Mouse (Mus musculus) myocyte (in vitro differentiated cells): ENCODE data around the gene Rptor.

Experiments
- CEBPB ChIP-seq: IDR thresholded peaks from 2 replicates; pipeline ENCODE4 v1.6.1; 2011; ENCODE audit warnings: mild to moderate bottlenecking, moderate library complexity; ENCODE audit not compliant: poor library complexity, insufficient read depth, severe bottlenecking
- E2F4 ChIP-seq: IDR thresholded peaks from one replicate; pipeline ENCODE4 v1.6.1; 2011; ENCODE audit warnings: mild to moderate bottlenecking, control low read depth, moderate library complexity; ENCODE audit not compliant: insufficient read depth
- MAX ChIP-seq: IDR thresholded peaks from one replicate; pipeline ENCODE4 v1.6.1; 2011; ENCODE audit warnings: low read depth, mild to moderate bottlenecking, control low read depth
- MYOD1 ChIP-seq, 3 experiments: IDR thresholded peaks; one replicate each; pipeline ENCODE4 v1.6.1; 2011; ENCODE audit warnings: control low read depth in 2 of 3, low read depth in 2 of 3, mild to moderate bottlenecking in 2 of 3, moderate library complexity in 1 of 3; ENCODE audit not compliant: insufficient read length in 2 of 3, control insufficient read depth in 1 of 3
- MYOG ChIP-seq, 3 experiments: IDR thresholded peaks; one replicate each; pipeline ENCODE4 v1.6.1; 2011; ENCODE audit warnings: control low read depth in 2 of 3, low read depth in 2 of 3, mild to moderate bottlenecking in 2 of 3; ENCODE audit not compliant: insufficient read length in 2 of 3, control insufficient read depth in 1 of 3, insufficient read depth in 1 of 3
- POLR2A ChIP-seq: IDR thresholded peaks from one replicate; pipeline ENCODE4 v1.6.1; 2011; ENCODE audit warnings: low read depth, mild to moderate bottlenecking, control low read depth, moderate library complexity; ENCODE audit not compliant: insufficient read length
- POLR2AphosphoS2 ChIP-seq: IDR thresholded peaks from one replicate; pipeline ENCODE4 v1.6.1; 2011; ENCODE audit warnings: low read depth, control low read depth; ENCODE audit not compliant: insufficient read length
- REST ChIP-seq: IDR thresholded peaks from one replicate; pipeline ENCODE4 v1.6.1; 2011; ENCODE audit warnings: mild to moderate bottlenecking, control low read depth, moderate library complexity; ENCODE audit not compliant: insufficient read depth, insufficient read length
- SRF ChIP-seq: IDR thresholded peaks from one replicate; pipeline ENCODE4 v1.6.1; 2011; ENCODE audit warnings: low read depth; ENCODE audit not compliant: control insufficient read depth, insufficient read length
- TCF12 ChIP-seq: IDR thresholded peaks from one replicate; pipeline ENCODE4 v1.6.1; 2011; ENCODE audit warnings: mild to moderate bottlenecking, control low read depth; ENCODE audit not compliant: poor library complexity, insufficient read depth, severe bottlenecking
- TCF3 ChIP-seq: IDR thresholded peaks from one replicate; pipeline ENCODE4 v1.6.1; 2011; ENCODE audit warnings: low read depth, control low read depth; ENCODE audit not compliant: insufficient read length
- USF1 ChIP-seq: IDR thresholded peaks from one replicate; pipeline ENCODE4 v1.6.1; 2011; ENCODE audit warnings: low read depth, mild to moderate bottlenecking, control low read depth, moderate library complexity

- TF ChIP-seq MAX (no peak), TCF12 (no peak), MYOD1 (IDR thresholded peaks at IDR 0.05; ENCODE audit: control insufficient read depth in 1 of 3, insufficient read length in 2 of 3, low read depth in 2 of 3) (peak in 1 of 3 experiments; percentile 9), POLR2A (no peak), TCF3 (no peak), MYOG (IDR thresholded peaks at IDR 0.05; ENCODE audit: control insufficient read depth in 1 of 3, insufficient read depth in 1 of 3, insufficient read length in 2 of 3, low read depth in 2 of 3) (no peak), USF1 (no peak), E2F4 (no peak), POLR2AphosphoS2 (no peak), SRF (no peak), REST (no peak), CEBPB (no peak)
Observed at GRCm38 (mm10) chr11:119707259-119707658, 104.6 kb downstream of the Rptor start.
